Mouse (Mus musculus) embryonic facial prominence, embryonic 10.5 days (tissue): ENCODE measurements around the gene Pitpnm1. TPM values are rescaled to one million over a fixed set of nuclear protein-coding genes. Genes with fewer than 3 reads are reported as not detected.

Experiments used
- DNase-seq: peaks from one replicate; pipeline ENCODE4 v3.0.0-alpha.2; 2017; ENCODE audit warnings: low spot score
- H3K27ac ChIP-seq: fragments of 300-500 bp; sonication (generic); replicated peaks from 2 replicates; pipeline ENCODE4 v1.5.1; 2016; ENCODE audit warnings: mild to moderate bottlenecking
- H3K27me3 ChIP-seq: fragments of 300-500 bp; sonication (generic); replicated peaks from 2 replicates; pipeline ENCODE4 v1.6.1; 2016; ENCODE audit warnings: low read depth, mild to moderate bottlenecking; ENCODE audit not compliant: poor library complexity, severe bottlenecking
- H3K36me3 ChIP-seq: fragments of 300-500 bp; sonication (generic); replicated peaks from 2 replicates; pipeline ENCODE4 v1.6.1; 2016; ENCODE audit warnings: mild to moderate bottlenecking, moderate library complexity
- H3K4me1 ChIP-seq: fragments of 300-500 bp; sonication (generic); 2 replicates; pipeline ENCODE4 v1.6.1; 2016
- H3K4me3 ChIP-seq: fragments of 300-500 bp; sonication (generic); 2 replicates; pipeline ENCODE4 v1.5.1; 2016; ENCODE audit warnings: mild to moderate bottlenecking, moderate library complexity
- H3K9me3 ChIP-seq: fragments of 300-500 bp; sonication (generic); 2 replicates; pipeline ENCODE4 v1.6.1; 2016; ENCODE audit warnings: mild to moderate bottlenecking
- WGBS: fragments of 180-500 bp; shearing (Covaris S2); methylation state at CpG from one replicate; pipeline ENCODE4 v1.1.7; 2016; 5-methylcytosine and 5-hydroxymethylcytosine counted together
- polyA plus RNA-seq: library from polyadenylated mRNA; unstranded; fragments of >200 nt; fragmentation: Nextera tagmentation; extraction: Ambion mirVana; gene quantifications from 2 replicates; pipeline ENCODE4 v1.2.1, GENCODE M21; 2016

Pitpnm1 gene
- polyA plus RNA-seq, 1 experiment from 2014 or later: 11.0 TPM

- DNase-seq: peak; percentile 95
- H3K36me3 ChIP-seq: peaks cover 34% of the 10 kb centered on the region
- peaks cover 17% of the 10 kb centered on the region for H3K4me1 ChIP-seq
- no peaks in the 10 kb centered on the region for H3K9me3 ChIP-seq
- H3K4me3 ChIP-seq: peak within 1 kb of the TSS; percentile 78
- 7% methylated on average over 42 of the region's 42 CpGs for WGBS
- H3K27ac ChIP-seq: peak within 1 kb of the TSS; percentile 89
- H3K27me3 ChIP-seq: no peaks in the 10 kb centered on the region
Measured at GRCm38 (mm10) chr19:4162646-4163542, 63.1 kb downstream of the Pitpnm1 start, which contains the start of gene Rps6kb2. Gene Rps6kb2 (minus strand): TSS chr19:4163354.

GRCm38 (mm10) chr19:4163543-4163887 is 63.7 kb downstream of the Pitpnm1 start:
- DNase-seq: no peak
- 36% methylated on average over 4 of the region's 4 CpGs for WGBS
- Histone ChIP-seq H3K27me3 (no peaks in the 10 kb centered on the region), H3K4me1 (peaks cover 17% of the 10 kb centered on the region), H3K9me3 (no peaks in the 10 kb centered on the region), H3K36me3 (peaks cover 27% of the 10 kb centered on the region), H3K27ac (peak overlapping the region; percentile 89), H3K4me3 (peak overlapping the region; percentile 78)

Other genes with a start within 250 kb of the Pitpnm1 start
- 50.0 and 51.8 TPM in 2 replicates for gene Chka, start 248.2 kb upstream of the Pitpnm1 start, polyA plus RNA-seq
- gene Tcirg1, start 192.9 kb upstream of the Pitpnm1 start, polyA plus RNA-seq: 28.0 and 28.8 TPM in 2 replicates
- 250 and 258 TPM in 2 replicates for gene Ndufs8, start 187.2 kb upstream of the Pitpnm1 start, polyA plus RNA-seq
- gene Aldh3b1, start 170.2 kb upstream of the Pitpnm1 start, polyA plus RNA-seq: 0.48 and 0.81 TPM in 2 replicates
- 7.3 and 8.4 TPM in 2 replicates for gene Unc93b1, start 164.8 kb upstream of the Pitpnm1 start, polyA plus RNA-seq
- not detected in 2 replicates for gene Aldh3b3, start 141.4 kb upstream of the Pitpnm1 start, polyA plus RNA-seq
- gene Aldh3b2, start 127.7 kb upstream of the Pitpnm1 start, polyA plus RNA-seq: 1.1 and 1.2 TPM in 2 replicates
- gene Acy3, start 113.4 kb upstream of the Pitpnm1 start, polyA plus RNA-seq: 3.1 and 3.2 TPM in 2 replicates
- 0.21 and 1.0 TPM in 2 replicates for gene Tbx10, start 107.2 kb upstream of the Pitpnm1 start, polyA plus RNA-seq
- gene Nudt8, start 99.4 kb upstream of the Pitpnm1 start, polyA plus RNA-seq: 30.6 and 31.6 TPM in 2 replicates
- gene Gm49405, start 99.4 kb upstream of the Pitpnm1 start, polyA plus RNA-seq: 4.5 and 4.6 TPM in 2 replicates
- gene Doc2g, start 96.7 kb upstream of the Pitpnm1 start, polyA plus RNA-seq: 4.7 and 5.7 TPM in 2 replicates
- gene Ndufv1, start 87.2 kb upstream of the Pitpnm1 start, polyA plus RNA-seq: 211 and 217 TPM in 2 replicates
- gene Gstp1, start 62.0 kb upstream of the Pitpnm1 start, polyA plus RNA-seq: 456 and 458 TPM in 2 replicates
- gene Gstp2, start 54.0 kb upstream of the Pitpnm1 start, polyA plus RNA-seq: 3.7 and 9.1 TPM in 2 replicates
- gene Gstp3, start 40.4 kb upstream of the Pitpnm1 start, polyA plus RNA-seq: not detected in 2 replicates
- gene Cabp2, start 18.4 kb upstream of the Pitpnm1 start, polyA plus RNA-seq: not detected in 2 replicates
- 77.2 and 80.2 TPM in 2 replicates for gene Cdk2ap2, start 2.8 kb upstream of the Pitpnm1 start, polyA plus RNA-seq
- 70.9 and 71.1 TPM in 2 replicates for gene Aip, start 25.9 kb downstream of the Pitpnm1 start, polyA plus RNA-seq
- not detected in 2 replicates for gene Gpr152, start 39.8 kb downstream of the Pitpnm1 start, polyA plus RNA-seq
- 0.14 TPM in 1 of 2 replicates, not detected in the other for gene Cabp4, start 44.0 kb downstream of the Pitpnm1 start, polyA plus RNA-seq
- gene Coro1b, start 48.6 kb downstream of the Pitpnm1 start, polyA plus RNA-seq: 130 and 134 TPM in 2 replicates
- gene Ptprcap, start 53.6 kb downstream of the Pitpnm1 start, polyA plus RNA-seq: 0.58 TPM in 1 of 2 replicates, not detected in the other
- 66.1 and 68.5 TPM in 2 replicates for gene Rps6kb2, start 63.4 kb downstream of the Pitpnm1 start, polyA plus RNA-seq
- gene Carns1, start 75.5 kb downstream of the Pitpnm1 start, polyA plus RNA-seq: 2.7 and 4.4 TPM in 2 replicates
- gene Tbc1d10c, start 91.3 kb downstream of the Pitpnm1 start, polyA plus RNA-seq: 0.57 and 1.4 TPM in 2 replicates
- gene Ppp1ca, start 92.1 kb downstream of the Pitpnm1 start, polyA plus RNA-seq: 1,000 and 1,025 TPM in 2 replicates
- 58.1 and 58.2 TPM in 2 replicates for gene Rad9a, start 101.7 kb downstream of the Pitpnm1 start, polyA plus RNA-seq
- 2.8 and 3.3 TPM in 2 replicates for gene Clcf1, start 114.2 kb downstream of the Pitpnm1 start, polyA plus RNA-seq
- gene AC109138.7, start 114.4 kb downstream of the Pitpnm1 start, polyA plus RNA-seq: not detected in 2 replicates
- 13.7 and 15.1 TPM in 2 replicates for gene Pold4, start 131.9 kb downstream of the Pitpnm1 start, polyA plus RNA-seq
- gene Ssh3, start 169.2 kb downstream of the Pitpnm1 start, polyA plus RNA-seq: 4.2 and 4.5 TPM in 2 replicates
- 6.3 and 7.6 TPM in 2 replicates for gene Ankrd13d, start 183.1 kb downstream of the Pitpnm1 start, polyA plus RNA-seq
- 12.5 and 14.8 TPM in 2 replicates for gene Grk2, start 206.2 kb downstream of the Pitpnm1 start, polyA plus RNA-seq